Mouse (Mus musculus) gastrocnemius, postnatal 4 days (tissue): ENCODE data around the gene Oas1h. TPM values are rescaled to one million over a fixed set of nuclear protein-coding genes. Genes with fewer than 3 reads are reported as not detected.
"Not testable (repeated sequence)": the region's sequence is repeated elsewhere in the genome, so short reads cannot be mapped to it uniquely, and the experiment has no call there.

Experiments
- DNase-seq, 2 experiments: peaks; one replicate each; pipeline ENCODE4 v3.0.0; 2021 to 2022; ENCODE audit warnings: low spot score in 2 of 2, mixed read lengths in 2 of 2
- long read RNA-seq, 2 experiments: library from polyadenylated mRNA; stranded (forward); transcript quantifications; one replicate each; pipeline ENCODE4 v2.0.0; 2021
- total RNA-seq, 2 experiments: library from RNA; stranded (reverse); gene quantifications; 2 replicates each; pipeline ENCODE4 v1.2.3; 2021

Gene Oas1h
- not detected for total RNA-seq
- long read RNA-seq, experiment 1: 0 reads
- long read RNA-seq, experiment 2: 0 reads

DNA sequence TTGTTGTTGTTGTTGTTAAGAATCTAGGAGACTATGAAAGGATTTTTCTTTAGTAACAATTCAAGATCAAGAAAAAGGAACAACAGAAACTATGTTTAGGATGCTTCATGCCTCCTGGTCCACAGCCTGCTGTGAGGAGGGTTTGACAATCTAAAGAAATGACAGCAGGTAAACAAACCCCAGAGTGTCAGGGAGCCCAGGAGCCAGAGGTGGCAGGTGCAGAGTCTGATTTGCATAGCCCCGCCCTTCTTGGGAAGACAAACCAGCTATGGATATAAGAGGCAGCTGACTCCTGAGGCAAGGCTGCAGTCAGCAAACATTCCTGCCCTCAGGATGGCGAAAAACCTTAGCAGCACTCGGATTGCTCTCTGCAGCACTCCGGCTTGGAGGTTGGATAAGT, at the start of gene Oas1h:
Oas1h (plus strand) TSS at position 301 of the 400 bp plus-strand sequence.
- no peak for DNase-seq

DNA sequence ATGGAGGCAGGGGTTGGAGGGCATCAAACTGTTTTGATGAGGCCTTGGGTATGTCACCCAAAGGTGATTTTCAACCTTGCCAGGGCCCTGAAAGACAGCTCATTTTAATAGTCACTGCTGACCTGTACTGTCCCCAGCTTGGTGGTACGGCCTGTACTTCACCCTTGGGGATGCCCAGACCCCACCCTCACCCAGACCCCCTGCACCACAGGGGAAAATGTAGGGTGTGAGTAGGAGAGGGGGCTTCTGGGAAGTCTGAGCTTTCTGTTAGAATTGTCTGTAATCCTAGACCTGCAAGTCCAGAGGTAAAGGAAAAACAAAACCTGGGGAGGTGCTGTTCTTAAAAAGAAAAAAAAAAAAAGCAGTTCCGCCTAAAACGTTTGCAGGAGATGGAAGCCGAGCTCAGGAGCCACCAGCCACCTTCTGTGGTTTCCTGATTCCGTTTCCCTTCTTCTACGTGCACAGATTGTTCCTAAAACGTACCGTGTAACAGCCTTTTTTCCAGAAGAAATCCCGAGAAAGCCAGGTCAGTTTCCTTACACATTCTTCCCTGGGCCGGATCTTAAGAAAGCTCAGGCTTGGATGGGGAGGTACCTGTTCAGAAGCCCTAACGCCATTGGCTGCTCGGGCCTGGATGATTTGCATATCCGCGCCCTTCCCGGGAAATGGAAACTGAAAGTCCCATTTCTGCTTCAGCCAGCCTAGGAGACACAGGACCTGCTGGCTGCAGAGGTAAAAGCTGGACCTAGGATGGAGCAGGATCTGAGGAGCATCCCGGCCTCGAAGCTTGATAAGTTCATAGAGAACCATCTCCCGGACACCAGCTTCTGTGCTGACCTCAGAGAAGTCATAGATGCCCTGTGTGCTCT, 49.0 kb upstream of the Oas1h start, which contains the start of gene Oas1c:
Oas1c (minus strand) TSS at position 564 of the 869 bp plus-strand sequence.
- DNase-seq: peak; percentile 40 to 76

GRCm38 (mm10) chr5:120813023-120813422, 48.2 kb upstream of the Oas1h start:
- no peak for DNase-seq

- DNase-seq: no peak
Measured at GRCm38 (mm10) chr5:120815949-120816348, 45.3 kb upstream of the Oas1h start.

- DNase-seq: no peak
Measured at GRCm38 (mm10) chr5:120818999-120819398, 42.2 kb upstream of the Oas1h start.

DNA sequence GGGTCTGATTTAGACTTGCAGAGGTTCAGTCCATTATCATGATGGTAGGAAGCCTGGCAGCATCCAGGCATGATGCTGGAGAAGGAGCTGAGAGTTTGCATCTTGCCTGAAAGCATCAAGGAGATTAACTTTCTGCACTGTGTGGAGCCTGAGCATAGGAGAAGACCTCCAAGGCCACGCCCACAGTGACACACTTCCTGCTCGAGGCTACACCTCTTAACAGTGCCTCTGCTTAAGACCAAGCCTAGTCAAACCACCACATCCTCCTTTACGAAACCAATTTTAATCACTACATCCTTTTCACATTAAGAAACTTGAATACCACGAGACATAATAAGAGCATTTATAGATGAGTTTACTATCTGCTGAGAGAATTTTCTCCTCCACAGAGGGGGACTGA, 30.2 kb upstream of the Oas1h start:
- no peak for DNase-seq

GRCm38 (mm10) chr5:120833335-120834280, 27.6 kb upstream of the Oas1h start:
- no peak for DNase-seq

DNA sequence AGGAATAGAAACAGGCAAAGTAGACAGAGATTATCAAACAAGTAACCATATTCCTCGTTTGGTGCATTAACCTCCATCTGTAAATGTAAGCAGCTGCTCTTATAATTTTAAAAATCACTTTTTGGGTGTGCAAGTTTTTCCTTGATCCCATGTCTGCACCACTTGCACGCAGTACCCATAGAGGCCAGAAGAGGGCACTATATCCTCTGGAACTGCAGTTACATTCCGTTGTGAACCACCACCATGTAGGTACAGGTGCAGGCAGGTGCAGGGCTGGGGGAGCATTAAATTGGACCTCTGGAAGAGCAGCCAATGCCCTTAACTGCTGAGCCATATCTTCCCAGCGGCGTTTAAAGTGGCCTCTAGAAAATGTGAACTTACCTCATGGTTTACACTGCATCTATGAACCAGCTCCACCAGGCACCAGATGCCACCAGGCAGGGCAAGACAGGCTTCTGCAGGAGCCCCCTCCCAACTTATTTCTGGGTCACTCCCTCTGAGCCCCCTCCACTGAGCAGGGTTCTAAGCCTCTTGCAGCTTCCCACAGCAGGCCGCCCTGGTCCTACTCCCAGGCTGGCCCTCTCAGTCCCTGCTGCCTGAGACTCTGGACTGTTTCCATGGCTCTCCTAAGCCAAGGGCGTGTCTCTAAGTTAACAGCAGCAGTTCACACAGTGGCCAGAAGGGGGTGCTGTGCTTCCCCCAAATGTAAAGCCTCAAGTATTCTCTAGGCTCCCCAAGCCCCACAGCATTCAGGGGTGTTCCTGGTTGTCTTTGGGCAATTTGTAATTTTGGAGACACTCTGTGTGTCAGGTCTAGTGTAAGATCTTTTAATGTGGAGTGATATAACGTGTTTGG, 24.3 kb upstream of the Oas1h start:
- DNase-seq: peak in 1 of 2 experiments; percentile 25

- no peak for DNase-seq
Measured at GRCm38 (mm10) chr5:120844713-120845112, 16.5 kb upstream of the Oas1h start.

- DNase-seq: no peak
Measured at GRCm38 (mm10) chr5:120847067-120847466, 14.2 kb upstream of the Oas1h start, which contains the start of gene Oas1f. TSS of gene Oas1f (plus strand) at chr5:120847367.

DNA sequence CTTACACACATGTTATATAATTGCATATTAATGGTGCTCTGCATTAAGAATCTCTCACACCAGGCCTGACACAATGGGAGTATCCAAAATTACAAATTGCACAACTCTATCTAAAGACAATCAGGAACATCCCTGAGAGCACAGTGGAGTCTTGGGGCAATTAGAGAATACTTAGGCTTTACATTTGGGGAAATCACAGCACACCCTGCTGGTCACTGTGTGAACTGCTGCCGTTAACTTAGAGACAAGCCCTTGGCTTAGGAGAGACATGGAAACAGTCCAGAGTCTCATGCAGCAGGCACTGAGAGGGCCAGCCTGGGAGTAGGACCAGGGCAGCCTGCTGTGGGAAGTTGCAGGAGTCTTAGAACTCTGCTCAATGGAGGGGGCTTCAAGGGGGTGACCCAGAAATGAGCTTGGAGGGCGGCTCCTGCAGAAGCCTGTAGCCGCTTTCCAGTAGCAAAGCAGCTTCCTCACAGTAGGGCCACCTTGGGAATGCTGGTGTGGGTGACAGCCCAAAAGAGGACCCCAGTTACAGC, 11.6 kb upstream of the Oas1h start:
- no peak for DNase-seq

DNA sequence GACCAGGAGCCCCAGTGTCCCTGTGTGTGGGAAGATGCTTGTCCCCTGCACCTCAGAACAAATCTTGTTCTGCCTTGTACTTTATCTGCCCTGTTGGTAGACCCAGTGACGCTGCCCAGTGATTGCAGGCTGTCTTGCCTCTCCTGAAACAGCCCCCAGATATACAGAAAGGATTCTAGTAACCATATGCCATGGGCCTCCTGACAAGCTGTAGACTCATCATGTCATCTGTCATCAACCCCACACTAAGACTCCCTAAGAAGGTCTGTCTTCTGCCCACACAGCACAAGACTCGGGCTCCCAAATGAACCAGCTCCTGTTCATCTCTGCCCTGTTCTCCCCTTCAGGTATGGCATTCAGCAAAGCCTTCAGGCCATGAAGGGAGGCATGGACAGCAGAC, 2.0 kb upstream of the Oas1h start:
- DNase-seq: no peak

DNA sequence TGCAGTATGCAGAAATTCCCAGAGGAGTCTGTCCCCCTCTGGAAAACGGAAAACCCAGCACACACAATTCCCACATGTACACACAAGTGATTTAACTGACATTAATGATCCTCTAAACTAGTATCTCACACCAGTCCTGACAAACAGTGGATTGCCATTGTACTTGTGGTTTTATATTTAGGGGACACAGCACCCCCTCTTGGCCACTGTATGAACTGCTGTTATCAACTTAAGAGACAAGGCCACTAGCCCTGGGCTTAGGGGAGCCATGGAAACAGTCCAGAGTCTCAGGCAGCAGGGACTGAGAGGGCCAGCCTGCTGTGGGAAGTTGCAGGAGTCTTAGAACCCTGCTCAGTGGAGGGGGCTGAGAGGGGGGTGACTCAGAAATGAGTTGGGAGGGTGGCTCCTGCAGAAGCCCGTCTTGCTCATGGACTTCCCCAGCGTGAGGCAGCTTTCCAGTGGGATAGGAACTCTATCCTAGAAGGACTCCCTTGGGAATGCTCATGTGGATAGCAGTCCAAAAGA, 4.2 kb downstream of the Oas1h start:
- no peak for DNase-seq

DNA sequence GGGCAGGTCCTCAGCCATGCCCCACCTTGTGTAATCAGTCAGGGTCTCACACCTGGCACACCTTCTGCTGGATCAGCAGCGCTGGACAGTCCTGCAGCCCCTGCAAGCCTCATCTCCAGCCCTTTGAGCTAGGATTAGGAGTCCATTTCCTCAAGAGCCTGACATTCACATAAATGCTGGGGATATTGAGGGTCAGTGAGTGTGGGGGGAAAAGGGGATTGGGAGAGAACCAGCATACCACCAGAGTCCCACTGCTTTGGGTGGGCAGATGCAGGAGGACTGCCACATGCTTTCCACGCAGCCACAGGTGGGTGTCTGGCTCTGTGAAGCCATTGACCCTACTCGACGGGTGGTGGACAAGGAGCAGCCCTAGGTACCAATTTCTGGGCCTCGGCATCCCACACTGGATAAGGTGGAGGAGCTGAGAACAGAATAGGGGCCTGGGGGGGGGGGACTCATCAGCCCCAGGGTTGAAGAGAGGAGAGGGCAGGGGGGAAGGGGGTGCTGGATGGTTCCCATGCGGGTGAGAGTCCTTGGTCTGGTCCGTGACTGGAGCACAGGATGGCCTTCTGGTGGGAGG, 8.3 kb downstream of the Oas1h start:
- DNase-seq: no peak

- no peak for DNase-seq
Measured at GRCm38 (mm10) chr5:120870081-120870480, 8.9 kb downstream of the Oas1h start.

DNA sequence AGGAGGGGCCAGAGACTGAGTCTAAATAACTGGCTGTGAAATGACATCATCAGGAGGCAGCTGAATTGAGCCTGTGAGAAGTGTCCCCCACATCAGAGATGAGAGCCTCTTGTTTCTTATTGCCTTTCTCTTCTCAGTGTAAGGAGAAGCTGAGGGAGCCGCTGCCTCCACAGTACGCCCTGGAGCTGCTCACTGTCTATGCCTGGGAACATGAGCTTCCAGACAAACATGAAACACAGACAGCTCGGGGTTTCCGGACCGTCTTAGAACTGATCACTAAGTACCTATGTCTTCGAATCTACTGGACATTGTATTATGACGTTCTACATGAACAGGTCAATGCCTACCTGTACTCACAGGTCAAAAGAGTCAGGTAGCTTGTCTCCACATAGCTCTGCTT, 9.6 kb downstream of the Oas1h start:
- no peak for DNase-seq

DNA sequence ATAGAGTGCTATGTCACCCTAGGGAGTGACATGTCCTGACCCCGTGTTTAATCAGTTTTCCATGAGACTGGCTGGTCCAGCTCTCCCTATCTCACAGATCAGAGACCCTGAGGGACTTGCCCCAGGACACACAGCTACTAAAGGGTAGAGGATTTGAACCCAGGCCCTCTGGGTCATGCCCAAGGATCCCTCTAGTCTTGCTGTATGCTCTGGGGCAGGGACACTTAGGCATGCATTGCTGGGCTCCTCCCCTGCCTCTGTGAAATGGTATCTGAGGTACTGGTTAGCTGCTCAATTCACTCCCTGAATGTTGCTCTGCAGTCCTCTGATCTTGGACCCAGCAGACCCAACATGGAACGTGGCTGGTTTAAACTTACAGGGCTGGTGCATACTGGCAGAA, 10.2 kb downstream of the Oas1h start:
- DNase-seq: no peak

DNA sequence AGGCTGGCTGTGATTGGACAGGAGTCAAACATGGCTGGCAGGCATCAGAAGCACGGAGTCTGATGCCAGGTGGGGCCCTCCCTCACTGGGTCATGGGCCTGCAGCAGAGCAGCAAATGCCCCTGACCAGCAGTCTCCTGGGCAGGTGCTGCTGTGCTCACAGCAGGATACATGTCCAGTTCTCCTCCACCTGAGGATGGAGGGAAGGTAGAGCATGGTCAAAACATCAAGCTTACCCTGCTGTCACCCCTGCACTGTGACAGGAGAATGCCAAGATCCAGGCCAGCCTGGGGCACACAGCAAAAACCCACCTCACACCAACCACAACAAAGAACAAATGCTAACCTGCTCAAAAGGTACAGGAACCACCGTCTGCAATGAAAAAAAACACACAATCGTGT, 15.6 kb downstream of the Oas1h start:
- not testable (repeated sequence) for DNase-seq

DNA sequence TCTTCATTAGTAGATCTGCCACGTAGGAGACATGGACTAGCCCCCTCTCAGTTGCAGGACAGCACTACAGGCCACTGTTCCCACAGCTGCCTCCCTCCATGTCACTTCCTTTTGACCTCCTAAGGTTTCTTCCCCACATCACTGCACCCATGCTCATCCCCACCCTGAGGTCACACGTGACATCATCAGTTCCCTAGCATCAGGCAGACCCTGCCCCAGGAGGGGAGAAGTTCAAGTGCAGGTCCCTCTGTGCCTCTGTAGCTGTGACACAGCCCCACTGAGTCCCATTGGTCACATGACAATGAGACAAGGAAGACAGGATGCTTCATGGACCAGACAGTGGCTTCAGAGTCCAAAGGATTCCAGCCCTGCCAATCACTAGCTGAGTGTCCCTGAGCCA, 16.2 kb downstream of the Oas1h start:
- not testable (repeated sequence) for DNase-seq

GRCm38 (mm10) chr5:120878803-120879202, 17.6 kb downstream of the Oas1h start:
- DNase-seq: not testable (repeated sequence)
